Mouse (Mus musculus): ENCODE measurements around the gene Olfr148. TPM values are rescaled to one million over a fixed set of nuclear protein-coding genes. Genes with fewer than 3 reads are reported as not detected.

Gene Olfr148
- total RNA-seq (2017) = not detected in 2 replicates

DNA sequence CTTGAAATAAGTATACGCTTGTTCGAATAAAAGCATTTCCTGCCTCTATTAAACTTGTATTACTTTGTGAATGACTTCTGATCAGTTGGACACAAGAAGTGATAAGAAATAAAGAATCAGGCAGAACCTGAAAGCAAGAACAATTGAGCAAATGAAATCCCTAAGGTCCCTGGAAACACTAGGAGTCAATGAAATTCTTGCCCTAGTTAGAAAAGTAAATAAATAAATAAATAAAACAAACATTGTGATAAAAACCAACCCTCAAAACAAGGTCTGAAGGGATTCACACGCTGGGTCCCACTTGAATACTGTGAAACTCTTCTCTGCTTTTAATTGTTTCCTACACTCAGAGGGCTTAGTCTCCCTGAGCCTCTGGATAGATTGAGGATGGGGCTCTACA is at the start of gene Olfr148:
Olfr148 (plus strand) TSS at position 301 of the 400 bp plus-strand sequence.
- ATAC-seq (replicated peaks in 1 of 2; ENCODE audit: insufficient read depth in 1 of 2, low FRiP score in 2 of 2, low TSS enrichment in 1 of 2, low read depth in 1 of 2, poor library complexity in 2 of 2, severe bottlenecking in 2 of 2) = no peak

DNA sequence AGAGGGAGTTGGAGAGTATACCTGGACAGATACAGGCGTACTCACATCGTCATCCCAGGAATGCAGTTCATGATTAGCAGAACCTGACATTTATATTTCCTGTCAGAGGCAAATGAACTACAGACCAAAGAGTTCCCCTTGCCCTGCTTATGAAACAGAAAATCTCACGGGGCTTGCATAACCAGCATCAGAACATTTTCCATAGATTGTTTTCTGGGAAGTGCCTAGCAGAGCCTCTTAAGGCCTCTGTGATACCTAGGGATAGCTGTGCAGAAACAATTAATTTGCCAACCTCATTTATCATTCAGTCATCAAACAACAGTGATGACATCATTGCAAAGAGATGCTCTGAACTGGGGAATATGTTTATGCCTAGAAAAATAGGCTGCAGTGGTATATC is 35.0 kb upstream of the Olfr148 start, which contains the start of gene Olfr959:
Olfr959 (minus strand) TSS at position 101 of the 400 bp plus-strand sequence.
- ATAC-seq (replicated peaks in 1 of 2; ENCODE audit: insufficient read depth in 1 of 2, low FRiP score in 2 of 2, low TSS enrichment in 1 of 2, low read depth in 1 of 2, poor library complexity in 2 of 2, severe bottlenecking in 2 of 2) = no peak

DNA sequence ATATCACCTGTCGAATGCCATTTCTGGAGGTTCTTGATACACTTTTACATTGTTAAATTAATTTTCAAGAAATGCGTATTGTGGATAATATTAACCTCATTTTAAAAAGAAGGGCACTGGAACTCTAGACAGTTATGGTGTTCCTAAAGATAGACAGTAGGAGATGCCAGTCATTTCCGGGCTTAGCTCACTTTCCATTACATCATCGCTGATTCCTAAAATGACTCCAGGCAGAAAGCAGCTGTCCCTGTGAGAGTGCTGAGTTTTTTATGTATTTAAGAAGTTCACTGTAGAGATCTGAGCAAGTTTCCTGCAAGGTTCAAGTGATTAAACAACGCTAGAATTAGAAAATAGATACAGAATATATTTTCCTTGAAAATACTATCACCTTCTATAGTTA is 33.4 kb upstream of the Olfr148 start:
- ATAC-seq (replicated peaks in 1 of 2; ENCODE audit: insufficient read depth in 1 of 2, low FRiP score in 2 of 2, low TSS enrichment in 1 of 2, low read depth in 1 of 2, poor library complexity in 2 of 2, severe bottlenecking in 2 of 2) = no peak

DNA sequence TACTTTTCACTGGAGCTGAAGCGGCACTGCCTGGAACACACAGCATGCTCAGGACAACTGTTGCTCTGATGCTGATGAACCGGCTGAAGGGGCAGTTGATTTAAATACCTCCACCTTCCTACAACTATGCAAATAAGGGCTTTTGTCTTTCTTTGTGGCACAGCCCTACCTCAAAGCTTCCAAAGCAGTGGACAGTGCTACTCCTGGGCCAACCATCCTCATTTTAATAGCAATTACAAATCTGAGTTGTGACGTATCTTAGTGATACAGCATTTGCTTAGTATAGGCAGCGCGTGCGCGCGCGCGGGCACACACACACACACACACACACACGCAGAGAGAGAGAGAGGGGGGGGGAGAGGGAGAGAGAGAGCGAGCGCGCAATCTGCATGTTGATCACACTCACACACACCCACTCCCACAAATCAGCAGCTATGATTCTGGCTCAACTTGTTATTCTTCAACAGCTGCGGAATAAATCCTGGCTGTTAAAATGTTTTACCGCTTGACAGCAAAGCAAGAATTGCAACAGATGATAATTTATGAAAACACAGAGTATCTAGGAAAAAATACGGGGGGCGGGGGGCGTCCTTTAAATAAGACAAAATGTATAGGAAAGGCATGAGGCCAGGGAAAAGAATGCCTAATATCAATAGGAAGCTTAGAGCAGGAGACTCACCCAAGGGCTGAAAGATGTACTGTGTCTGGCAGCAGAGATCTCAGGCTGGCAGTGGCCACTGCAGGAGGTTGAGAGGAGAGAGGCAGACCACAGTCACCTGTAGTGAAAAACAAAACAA is 7.7 kb upstream of the Olfr148 start:
- no peak for ATAC-seq (replicated peaks in 1 of 2; ENCODE audit: insufficient read depth in 1 of 2, low FRiP score in 2 of 2, low TSS enrichment in 1 of 2, low read depth in 1 of 2, poor library complexity in 2 of 2, severe bottlenecking in 2 of 2)

DNA sequence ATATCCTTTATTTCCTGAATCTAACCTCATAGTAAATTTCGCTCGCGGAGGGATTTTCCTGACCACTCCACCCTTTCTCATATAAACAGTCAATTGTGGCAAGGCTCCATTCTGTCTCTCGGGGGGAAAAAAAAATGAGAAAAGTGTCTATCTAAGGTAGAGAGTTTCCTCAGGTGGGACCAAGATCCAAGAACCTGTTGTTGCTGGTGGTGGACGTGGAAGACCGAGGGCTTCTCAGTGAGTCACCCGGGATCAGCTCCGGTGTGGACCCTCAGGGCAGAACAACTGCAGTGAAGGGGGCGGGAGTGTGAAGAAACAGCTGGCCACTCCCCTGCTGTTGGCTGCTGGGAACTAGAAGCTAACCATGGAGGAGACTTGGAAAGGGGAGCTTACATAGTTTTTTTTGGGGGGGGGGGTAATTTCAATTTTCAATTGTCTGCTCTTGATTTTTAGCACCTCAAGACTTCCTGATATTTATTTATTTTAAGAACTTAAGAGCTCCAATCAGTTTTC is 7.1 kb upstream of the Olfr148 start:
- ATAC-seq (replicated peaks in 1 of 2; ENCODE audit: insufficient read depth in 1 of 2, low FRiP score in 2 of 2, low TSS enrichment in 1 of 2, low read depth in 1 of 2, poor library complexity in 2 of 2, severe bottlenecking in 2 of 2) = no peak

DNA sequence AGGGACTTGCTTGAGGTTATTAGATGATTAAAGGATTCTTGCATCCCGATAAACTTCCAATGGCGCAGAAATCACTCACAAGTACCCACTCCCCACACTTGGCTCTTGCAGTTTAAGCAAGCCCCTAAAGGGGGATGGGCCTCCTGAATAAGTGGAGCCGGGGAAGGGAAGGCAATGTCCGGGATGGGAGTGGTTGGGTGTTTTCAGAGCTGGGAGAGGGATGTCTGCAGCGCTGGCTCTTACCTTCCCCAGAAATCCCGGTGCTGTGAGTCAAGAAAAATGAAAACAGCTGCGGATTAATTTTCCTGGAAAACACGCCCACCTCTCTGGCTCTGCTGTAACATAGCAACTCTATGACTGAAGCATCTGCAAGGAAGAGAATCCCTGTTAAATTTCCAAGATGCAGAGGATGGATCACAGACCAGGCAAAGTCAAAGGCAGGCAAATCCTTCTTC is 6.4 kb upstream of the Olfr148 start, which contains the start of gene AW551984:
AW551984 (minus strand) TSS at position 405 of the 455 bp plus-strand sequence.
- ATAC-seq (replicated peaks in 1 of 2; ENCODE audit: insufficient read depth in 1 of 2, low FRiP score in 2 of 2, low TSS enrichment in 1 of 2, low read depth in 1 of 2, poor library complexity in 2 of 2, severe bottlenecking in 2 of 2) = no peak

DNA sequence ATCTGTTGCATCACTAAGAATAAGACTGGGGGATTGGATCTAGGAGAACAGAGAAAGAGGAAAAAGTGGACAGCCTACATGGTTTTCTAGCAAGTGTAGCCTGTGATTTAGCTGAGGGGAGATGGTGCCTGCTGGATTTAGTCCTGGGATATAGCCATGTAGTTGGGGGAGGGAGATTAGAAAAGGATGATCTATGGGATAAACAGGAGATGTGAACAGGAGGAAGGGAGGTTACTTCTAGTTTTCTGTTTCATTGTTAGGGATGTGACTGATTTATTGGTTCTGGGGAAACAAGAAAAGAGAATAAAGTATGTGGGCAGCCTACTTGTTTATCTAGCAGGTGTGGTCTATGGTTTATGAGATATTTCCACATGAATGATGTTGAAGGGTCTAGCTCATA is 2.0 kb upstream of the Olfr148 start:
- ATAC-seq (replicated peaks in 1 of 2; ENCODE audit: insufficient read depth in 1 of 2, low FRiP score in 2 of 2, low TSS enrichment in 1 of 2, low read depth in 1 of 2, poor library complexity in 2 of 2, severe bottlenecking in 2 of 2) = no peak

DNA sequence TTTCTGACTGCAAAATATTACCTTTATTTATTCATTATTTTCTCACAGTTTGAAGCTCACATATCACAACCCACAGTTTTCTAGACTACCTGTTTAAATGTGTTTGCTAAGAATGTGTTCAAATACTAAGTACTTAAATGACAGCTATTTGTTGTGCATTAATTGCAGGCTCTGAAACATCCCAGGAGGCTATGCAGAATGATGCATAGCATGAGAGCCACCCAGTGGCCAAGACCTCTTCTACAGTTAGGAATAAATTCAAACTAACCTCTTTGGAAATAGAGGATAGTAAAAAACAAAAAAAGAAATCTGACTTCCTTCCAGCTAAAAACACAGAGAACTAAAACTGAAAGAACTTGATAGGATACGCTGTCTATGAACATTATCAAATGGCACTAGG is 1.5 kb downstream of the Olfr148 start:
- ATAC-seq (replicated peaks in 1 of 2; ENCODE audit: insufficient read depth in 1 of 2, low FRiP score in 2 of 2, low TSS enrichment in 1 of 2, low read depth in 1 of 2, poor library complexity in 2 of 2, severe bottlenecking in 2 of 2) = 0 out of 4 replicates have a peak, but pooled peaks of 1 of the 2 experiments have one; percentile 49

DNA sequence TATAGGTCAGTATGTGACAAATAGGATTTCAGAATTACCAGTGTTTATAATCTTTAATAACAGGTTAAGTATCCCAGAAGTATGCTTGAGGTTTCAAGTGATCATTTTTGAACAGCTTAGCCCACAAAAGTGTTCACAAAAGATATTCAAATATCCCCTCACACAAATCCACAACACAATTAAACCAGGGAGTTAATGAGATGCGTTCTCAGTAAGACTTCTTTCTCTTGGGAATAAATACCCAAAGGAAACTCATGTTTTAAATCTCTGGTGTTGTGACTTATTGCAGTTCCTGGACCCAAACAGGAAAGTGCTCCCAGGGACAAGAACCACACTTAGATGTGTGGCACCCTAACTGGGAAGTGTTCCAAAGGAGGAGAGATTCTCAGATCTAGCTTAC is 10.6 kb downstream of the Olfr148 start, which contains the start of gene Olfr960:
Olfr960 (plus strand) TSS at position 301 of the 400 bp plus-strand sequence.
- no peak for ATAC-seq (replicated peaks in 1 of 2; ENCODE audit: insufficient read depth in 1 of 2, low FRiP score in 2 of 2, low TSS enrichment in 1 of 2, low read depth in 1 of 2, poor library complexity in 2 of 2, severe bottlenecking in 2 of 2)

DNA sequence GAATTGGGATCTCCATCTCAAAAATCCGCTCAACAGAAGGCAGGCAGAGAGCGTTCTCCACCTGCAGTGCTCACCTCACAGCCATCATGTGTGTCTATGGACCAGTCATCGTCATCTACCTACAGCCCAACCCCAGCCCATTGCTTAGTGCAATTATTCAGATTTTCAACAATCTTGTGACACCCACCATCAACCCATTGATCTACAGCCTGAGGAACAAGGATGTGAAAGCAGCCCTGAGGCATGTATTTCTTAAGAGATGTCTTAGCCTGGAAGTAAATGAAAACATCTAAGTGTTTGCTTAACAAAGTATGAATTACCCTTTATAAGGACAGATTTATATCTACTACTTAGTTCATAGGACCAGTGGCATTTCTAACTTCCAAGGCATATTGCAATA is 13.3 kb downstream of the Olfr148 start:
- no peak for ATAC-seq (replicated peaks in 1 of 2; ENCODE audit: insufficient read depth in 1 of 2, low FRiP score in 2 of 2, low TSS enrichment in 1 of 2, low read depth in 1 of 2, poor library complexity in 2 of 2, severe bottlenecking in 2 of 2)

DNA sequence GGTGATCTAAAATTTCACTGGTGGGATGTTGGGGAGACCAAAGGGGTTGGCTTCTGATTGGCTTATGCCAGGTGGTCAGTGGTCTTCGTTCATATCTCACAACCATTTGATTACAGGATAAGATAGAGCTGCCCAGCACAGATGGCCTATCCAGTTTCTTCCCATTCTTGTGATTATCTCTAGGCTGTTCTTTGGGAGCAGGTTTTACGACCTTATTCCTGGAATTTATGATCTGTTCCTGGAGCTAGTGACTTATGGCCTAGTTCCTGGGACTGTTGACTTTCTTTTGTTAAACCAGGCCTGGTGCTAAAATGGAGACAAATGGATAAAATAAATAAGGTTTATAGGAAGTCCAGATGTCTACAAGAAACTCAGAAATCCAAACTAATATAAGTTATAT is 14.3 kb downstream of the Olfr148 start:
- no peak for ATAC-seq (replicated peaks in 1 of 2; ENCODE audit: insufficient read depth in 1 of 2, low FRiP score in 2 of 2, low TSS enrichment in 1 of 2, low read depth in 1 of 2, poor library complexity in 2 of 2, severe bottlenecking in 2 of 2)

DNA sequence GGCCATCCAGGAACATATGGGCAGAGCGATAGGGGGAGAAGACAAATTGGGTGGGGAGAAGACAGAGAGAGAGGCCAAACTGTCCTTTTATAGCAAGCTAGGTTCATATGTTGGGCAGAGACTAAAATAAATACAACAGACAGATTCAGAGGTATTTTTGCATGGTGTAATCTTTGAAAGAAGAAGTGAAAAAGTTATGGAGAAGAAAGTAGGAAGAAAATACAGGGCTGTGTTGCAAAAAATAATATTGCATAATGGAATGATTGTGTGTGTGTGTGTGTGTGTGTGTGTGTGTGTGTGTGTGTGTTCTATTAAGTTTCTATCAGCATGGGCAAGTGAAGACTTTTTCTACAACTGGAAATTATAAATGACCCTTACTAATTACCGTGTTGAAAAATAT is 18.6 kb downstream of the Olfr148 start:
- ATAC-seq (replicated peaks in 1 of 2; ENCODE audit: insufficient read depth in 1 of 2, low FRiP score in 2 of 2, low TSS enrichment in 1 of 2, low read depth in 1 of 2, poor library complexity in 2 of 2, severe bottlenecking in 2 of 2) = no peak

DNA sequence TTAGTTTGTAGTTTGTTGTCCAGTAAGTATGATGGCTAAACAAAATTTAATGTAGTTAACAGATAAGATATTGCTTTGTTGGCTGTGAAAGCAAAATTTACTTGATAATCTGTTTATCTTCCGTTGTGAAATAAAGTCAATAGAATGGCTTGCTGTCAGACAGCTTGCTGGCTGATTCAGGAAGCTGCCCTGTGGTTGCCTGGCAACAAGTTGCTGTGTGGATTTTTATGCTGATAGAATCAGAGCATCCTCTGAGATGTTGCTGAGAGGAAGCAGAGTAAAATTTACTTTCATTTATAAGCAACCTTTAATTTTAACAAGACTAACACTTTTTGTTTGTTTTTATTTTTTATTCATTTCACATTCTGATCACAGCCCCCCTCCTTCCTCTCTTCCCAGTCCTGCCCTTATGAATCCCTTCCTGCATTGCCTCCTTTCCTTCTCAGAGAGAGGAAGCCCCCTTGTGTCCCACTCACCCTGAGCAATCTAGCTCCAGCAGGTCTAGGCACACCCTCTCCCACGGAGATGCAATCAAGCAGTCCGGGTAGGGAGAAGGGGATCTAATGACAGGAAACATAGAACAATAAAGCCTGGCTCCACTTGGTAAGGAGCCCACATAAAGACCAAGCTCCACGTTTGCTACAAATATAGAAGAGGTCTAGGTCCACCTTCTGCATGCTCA is 23.6 kb downstream of the Olfr148 start:
- no peak for ATAC-seq (replicated peaks in 1 of 2; ENCODE audit: insufficient read depth in 1 of 2, low FRiP score in 2 of 2, low TSS enrichment in 1 of 2, low read depth in 1 of 2, poor library complexity in 2 of 2, severe bottlenecking in 2 of 2)

DNA sequence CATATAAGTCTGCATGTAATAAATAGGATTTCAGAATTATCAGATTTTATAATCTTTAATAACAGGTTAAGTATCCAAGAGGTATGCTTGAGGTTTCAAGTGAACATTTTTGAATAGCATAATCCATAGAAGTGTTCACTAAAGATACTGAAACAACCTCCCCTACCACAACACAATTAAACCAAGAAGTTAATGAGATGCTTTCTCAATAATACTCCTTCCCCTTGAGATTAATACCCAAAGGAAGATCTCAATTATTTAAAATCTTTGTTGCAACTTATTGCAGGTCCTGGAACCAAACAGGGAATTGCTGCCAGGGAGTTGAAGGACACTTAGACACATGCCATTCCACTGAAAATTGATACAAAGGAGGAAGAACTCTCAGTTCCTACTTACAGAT is 34.3 kb downstream of the Olfr148 start, which contains the start of gene Olfr961:
Olfr961 (plus strand) TSS at position 301 of the 400 bp plus-strand sequence.
- ATAC-seq (replicated peaks in 1 of 2; ENCODE audit: insufficient read depth in 1 of 2, low FRiP score in 2 of 2, low TSS enrichment in 1 of 2, low read depth in 1 of 2, poor library complexity in 2 of 2, severe bottlenecking in 2 of 2) = no peak

DNA sequence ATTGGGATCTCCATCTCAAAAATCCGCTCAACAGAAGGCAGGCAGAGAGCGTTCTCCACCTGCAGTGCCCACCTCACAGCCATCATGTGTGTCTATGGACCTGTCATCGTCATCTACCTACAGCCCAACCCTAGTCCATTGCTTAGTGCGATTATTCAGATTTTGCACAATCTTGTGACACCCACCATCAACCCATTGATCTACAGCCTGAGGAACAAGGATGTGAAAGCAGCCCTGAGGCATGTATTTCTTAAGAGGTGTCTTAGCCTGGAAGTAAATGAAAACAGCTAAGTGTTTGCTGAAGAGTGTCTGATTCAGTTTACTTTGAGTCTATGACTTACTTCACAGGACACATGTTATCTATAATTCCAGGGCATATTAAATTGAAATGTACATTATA is 36.9 kb downstream of the Olfr148 start:
- no peak for ATAC-seq (replicated peaks in 1 of 2; ENCODE audit: insufficient read depth in 1 of 2, low FRiP score in 2 of 2, low TSS enrichment in 1 of 2, low read depth in 1 of 2, poor library complexity in 2 of 2, severe bottlenecking in 2 of 2)

DNA sequence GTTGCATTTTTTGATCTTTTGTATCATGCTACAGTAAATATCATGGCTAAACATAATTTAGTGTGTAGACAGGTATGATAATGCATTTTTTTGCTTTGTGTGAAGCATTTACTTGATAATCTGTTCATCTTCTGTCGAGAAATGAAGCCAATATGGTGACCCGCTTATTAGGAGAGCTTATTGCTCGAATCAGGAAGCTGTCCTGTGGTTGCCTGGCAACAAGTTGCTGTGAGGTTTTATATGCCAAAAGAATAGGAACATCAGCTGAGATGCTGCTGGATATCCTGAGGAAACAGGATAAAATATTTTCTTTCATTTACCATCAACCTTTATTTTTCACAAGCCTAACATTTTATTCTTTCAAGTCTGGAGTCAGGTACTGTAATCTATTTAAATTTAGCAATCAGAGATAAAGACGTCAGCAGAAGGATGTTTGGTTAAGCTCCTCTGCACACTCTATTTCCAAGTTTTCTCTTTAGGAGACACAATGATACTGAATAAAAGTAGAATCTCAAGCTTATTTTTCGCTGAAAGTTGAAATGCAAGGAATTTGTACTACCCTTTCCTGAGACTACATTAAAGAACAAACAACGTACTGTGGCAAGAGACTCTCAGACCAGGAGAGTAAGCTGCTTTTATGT is 44.4 kb downstream of the Olfr148 start:
- ATAC-seq (replicated peaks in 1 of 2; ENCODE audit: insufficient read depth in 1 of 2, low FRiP score in 2 of 2, low TSS enrichment in 1 of 2, low read depth in 1 of 2, poor library complexity in 2 of 2, severe bottlenecking in 2 of 2) = no peak
